Mouse (Mus musculus): Measurements from ENCODE around the gene Frmd4b.

The Frmd4b gene

GRCm38 (mm10) chr6:97316716-97317115 is 300.6 kb downstream of the Frmd4b start:
- CTCF ChIA-PET, result no interaction called here

DNA sequence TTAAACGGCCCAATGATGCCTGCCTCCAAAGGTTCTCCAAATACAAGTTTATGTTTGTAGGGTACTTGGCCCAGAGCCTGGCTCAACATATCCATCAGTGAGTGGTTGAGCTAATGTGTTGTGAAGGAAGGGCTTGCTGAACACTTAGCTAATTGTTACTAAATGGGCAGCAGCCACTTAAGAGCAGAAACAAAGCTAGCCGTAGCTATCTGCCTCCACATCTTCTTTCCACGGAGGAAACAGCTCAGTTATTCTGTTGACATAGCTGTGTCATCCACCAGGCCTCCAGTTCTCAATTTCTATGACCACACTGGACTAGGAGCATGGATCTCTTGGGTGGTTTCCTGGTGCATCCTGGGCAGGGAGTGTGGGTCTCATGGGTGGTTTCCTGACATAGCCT is 302.0 kb downstream of the Frmd4b start:
- CTCF ChIA-PET, result no interaction called here

GRCm38 (mm10) chr6:97312545-97312939 is 304.8 kb downstream of the Frmd4b start:
- CTCF ChIA-PET, result interaction anchor here (0.5 kb wide), 1 partner anchor 224 kb away, joined by 7 read pairs; no protein-coding TSS in a partner anchor

- CTCF ChIA-PET, result interaction anchor here (0.5 to 0.6 kb wide), 2 partner anchors 131 to 225 kb away, joined by 7 read pairs; no protein-coding TSS in a partner anchor
Measured at GRCm38 (mm10) chr6:97311599-97312544, 305.5 kb downstream of the Frmd4b start.

DNA sequence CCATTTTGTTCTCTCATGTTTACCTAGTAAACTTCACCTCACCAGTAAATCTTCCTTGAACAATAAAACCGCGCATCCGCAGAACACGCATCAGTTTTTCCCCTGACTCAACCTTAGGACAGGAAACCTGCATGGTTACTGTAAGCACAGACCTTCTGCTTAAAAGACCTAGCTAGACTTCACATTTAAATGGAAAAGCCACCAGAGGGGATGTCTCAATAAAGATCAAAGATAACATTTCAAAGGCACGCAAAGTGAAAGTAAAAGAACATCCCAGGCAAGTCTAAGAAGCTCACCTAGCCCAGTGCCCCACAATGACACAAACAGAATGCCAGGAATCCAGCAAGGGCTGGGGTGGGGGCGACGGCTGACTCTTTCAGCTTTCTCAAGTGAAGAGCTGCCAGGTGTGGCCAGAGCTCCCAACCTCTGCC is 306.4 kb downstream of the Frmd4b start:
- CTCF ChIA-PET, result interaction anchor here (0.6 kb wide), 1 partner anchor 214 kb away, joined by 5 read pairs; no protein-coding TSS in a partner anchor

DNA sequence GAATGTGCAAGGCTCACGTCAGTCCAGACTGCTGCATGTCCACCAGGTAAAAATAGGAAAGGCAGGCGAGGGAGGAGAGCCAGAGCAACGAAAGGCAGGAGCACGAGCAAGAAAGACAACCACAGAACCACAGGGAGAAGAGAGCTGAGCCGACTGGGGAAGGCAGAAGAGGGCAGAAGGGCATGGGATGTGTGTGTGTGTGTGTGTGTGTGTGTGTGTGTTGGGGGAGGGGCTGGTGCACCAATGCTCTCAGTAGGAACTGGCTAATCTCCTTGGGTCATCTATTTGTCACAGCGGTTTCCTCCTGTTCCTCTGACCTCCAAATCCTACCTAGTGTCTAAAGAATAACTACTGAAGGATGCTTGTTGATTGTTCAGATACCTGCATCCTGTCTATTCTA is 308.2 kb downstream of the Frmd4b start:
- CTCF ChIA-PET, result no interaction called here

- CTCF ChIA-PET, result no interaction called here
Measured at GRCm38 (mm10) chr6:97308562-97308961, 308.8 kb downstream of the Frmd4b start.

GRCm38 (mm10) chr6:97307231-97307630 is 310.1 kb downstream of the Frmd4b start:
- CTCF ChIA-PET, result no interaction called here

- CTCF ChIA-PET, result no interaction called here
Measured at GRCm38 (mm10) chr6:97306351-97306750, 311.0 kb downstream of the Frmd4b start.

GRCm38 (mm10) chr6:97305491-97305890 is 311.9 kb downstream of the Frmd4b start:
- CTCF ChIA-PET, result no interaction called here

- CTCF ChIA-PET, result no interaction called here
Measured at GRCm38 (mm10) chr6:97305010-97305409, 312.3 kb downstream of the Frmd4b start.

DNA sequence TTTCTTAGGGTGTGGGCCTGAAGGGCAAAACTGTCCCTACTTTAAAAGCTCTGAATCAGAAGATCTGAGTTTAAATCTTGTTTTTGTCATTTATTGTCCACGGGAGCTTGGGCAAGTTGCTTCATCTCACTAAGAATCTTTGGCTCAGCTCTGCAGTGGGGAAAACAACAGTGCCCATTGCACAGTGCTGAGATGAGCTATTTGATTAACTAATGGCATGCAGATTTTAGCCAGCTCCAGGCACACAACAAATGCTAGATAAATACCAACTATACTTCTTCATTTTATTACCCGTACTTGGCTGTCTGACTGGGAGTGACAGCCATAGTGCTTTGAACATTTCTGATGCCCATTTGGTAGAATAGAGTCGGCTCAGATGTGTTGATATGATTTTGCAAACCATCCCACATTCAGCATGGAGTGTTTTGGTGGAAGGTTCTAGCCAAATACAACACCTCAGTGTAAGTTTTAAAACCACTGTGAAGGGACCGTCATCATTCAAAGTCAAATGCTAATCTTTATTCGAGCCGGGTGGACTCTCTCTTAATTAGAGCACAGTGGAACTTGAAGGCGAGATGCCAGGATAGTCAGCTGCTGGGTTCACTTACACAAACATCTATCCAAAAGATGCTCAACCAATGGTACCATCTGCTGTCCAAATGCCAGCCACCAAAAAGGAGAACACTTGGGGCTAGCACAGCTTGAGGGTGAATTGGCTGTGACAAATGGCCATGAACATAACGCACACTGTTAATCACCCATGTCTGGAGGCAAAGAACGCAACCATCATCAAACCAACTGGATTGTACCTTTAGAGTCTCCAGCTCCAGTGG is 313.8 kb downstream of the Frmd4b start:
- CTCF ChIA-PET, result no interaction called here

DNA sequence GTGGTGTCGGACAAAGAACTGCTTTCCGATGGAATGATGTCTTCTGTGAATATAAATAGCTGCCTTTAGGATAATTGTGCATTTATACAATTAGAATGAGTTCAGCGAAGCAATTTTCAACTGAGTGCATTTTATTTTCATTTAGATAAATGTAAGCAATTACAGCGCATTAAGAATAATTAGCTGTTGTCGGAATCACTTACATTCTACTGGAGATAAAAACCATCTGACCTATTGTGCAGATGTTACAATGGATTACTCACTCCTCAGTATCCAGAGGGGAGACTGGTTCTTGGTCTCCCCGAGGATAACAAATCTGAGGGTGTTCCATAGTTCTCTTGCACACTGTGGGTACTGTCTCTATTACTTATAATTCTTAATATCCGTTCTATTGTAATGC is 315.0 kb downstream of the Frmd4b start:
- CTCF ChIA-PET, result no interaction called here

DNA sequence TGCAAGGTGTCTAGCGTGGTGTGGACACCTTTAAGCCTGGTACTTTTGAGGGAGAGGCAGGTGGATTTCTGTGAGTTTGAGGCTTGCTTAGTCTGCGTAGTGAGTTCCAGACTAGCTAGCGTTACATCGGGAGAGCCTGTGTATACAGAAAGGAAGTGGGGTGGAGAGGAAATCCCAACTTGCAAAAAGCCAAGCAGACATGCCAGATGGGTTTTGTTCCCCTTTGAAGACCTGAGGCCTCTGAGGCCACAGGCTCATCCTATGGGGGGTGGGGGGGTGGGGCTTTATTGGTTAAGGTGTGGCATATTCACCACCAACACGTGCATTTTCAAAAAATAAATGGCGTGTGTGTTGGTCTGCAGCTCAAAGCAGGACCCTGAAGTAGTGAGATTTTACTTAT is 316.7 kb downstream of the Frmd4b start:
- CTCF ChIA-PET, result no interaction called here

DNA sequence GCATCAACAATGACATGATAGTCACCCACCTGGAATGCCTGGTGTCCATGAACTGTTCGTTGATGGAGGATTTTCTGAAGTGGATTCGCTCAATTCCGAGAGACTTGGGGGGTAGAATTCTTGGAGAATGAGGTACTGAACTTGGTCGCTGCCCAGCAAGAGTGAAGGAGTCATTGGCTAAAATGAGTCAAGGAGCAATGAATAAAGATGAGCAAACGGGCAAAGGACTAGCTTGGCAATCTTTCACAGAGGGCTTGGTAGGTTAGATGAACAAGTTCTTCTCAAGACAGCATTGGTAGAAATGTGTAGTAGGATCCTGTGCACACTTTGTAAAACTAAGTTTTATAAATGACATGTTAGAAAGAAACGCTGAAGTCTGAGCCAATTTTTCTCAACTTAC is 317.2 kb downstream of the Frmd4b start:
- CTCF ChIA-PET, result no interaction called here

DNA sequence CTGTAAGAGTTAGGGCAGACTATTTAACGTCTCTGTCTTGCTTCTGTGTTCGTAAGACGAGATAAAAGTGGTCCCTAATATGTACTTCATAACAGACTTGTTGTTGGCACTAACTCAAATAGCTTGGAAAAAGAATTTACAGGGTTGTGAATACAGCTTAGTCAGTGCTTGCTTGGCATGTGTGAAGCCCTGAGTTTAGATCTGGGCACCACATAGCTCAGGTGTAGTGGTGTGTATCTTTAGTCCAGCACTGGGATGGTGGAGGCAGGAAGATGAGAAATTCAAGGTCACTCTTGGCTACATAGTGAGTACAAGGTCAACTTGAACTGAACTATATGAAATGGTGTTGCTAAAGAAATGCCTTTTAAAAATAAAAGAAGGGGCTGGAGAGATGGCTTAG is 320.2 kb downstream of the Frmd4b start:
- CTCF ChIA-PET, result no interaction called here

- CTCF ChIA-PET, result no interaction called here
Measured at GRCm38 (mm10) chr6:97295866-97296527, 321.3 kb downstream of the Frmd4b start.

GRCm38 (mm10) chr6:97295416-97295815 is 321.9 kb downstream of the Frmd4b start:
- CTCF ChIA-PET, result no interaction called here

DNA sequence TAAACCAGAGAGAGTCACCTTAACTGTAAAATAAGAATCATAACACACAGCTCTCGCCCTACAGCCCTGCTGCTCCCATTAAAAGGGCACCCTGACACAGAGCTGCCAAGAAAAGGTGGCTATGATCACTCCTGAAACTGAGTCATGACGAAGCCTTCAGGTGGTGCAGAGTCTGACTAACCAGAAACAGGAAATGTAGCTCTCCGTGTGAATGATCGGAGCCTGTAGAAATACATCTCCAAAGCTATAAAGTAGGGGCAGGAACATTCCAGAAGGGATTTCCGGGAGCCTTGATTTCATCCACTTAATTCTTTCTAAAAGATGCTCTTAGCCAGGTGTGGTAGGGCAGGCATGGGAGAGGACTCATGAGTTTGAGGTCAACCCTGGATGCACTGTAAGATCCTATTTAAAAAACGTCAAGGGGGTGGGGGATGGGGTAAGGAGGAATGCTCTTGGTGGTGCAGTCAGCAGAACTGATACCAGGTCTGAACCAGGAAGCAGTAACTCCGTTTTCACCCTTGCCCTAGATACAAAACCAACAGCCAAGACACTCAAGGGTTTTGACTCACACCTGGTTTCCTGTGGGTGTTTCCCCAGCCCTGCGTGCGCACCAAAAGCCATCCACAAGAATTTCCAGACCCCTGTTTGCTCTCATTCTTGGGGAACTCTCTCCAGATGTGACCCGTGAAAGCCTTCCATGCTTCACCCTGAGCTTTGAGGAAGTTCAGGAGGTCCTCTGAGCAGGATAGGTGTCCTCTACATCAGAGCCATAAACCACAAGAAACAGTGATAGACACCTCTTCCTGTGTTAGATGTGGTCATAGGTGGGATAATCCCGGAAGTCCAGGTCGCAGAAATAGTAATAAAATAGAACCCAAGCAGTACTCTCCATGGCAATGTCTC is 323.4 kb downstream of the Frmd4b start:
- CTCF ChIA-PET, result no interaction called here

DNA sequence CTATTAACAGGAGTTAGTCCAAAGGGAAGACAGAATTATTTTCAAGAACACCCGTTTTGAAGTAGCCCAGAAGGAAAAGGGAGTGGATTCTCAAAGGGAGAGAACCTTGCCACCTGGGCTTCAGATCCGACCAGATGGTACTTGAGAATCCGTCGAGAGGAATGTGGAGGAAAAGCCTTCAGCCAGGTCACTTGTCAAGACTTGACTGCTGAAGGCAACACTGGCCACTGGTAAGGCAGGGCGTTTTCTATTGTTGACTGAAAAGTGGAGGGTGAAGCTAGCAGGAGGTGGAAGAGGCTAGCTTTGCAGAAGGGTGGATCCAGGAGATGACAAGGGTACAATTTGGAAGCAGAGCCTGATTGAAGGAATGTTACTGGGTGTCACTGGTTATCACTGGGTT is 324.4 kb downstream of the Frmd4b start:
- CTCF ChIA-PET, result no interaction called here

- CTCF ChIA-PET, result no interaction called here
Measured at GRCm38 (mm10) chr6:97292096-97292495, 325.2 kb downstream of the Frmd4b start.

Measured in spleen, embryonic (tissue).